Mouse (Mus musculus): ENCODE measurements around the gene Zfp667. TPM values are rescaled to one million over a fixed set of nuclear protein-coding genes. Genes with fewer than 3 reads are reported as not detected.

The Zfp667 gene
- total and polyA plus RNA-seq, 2 experiments from 2014 or later = 0.95 to 3.3 TPM

DNA sequence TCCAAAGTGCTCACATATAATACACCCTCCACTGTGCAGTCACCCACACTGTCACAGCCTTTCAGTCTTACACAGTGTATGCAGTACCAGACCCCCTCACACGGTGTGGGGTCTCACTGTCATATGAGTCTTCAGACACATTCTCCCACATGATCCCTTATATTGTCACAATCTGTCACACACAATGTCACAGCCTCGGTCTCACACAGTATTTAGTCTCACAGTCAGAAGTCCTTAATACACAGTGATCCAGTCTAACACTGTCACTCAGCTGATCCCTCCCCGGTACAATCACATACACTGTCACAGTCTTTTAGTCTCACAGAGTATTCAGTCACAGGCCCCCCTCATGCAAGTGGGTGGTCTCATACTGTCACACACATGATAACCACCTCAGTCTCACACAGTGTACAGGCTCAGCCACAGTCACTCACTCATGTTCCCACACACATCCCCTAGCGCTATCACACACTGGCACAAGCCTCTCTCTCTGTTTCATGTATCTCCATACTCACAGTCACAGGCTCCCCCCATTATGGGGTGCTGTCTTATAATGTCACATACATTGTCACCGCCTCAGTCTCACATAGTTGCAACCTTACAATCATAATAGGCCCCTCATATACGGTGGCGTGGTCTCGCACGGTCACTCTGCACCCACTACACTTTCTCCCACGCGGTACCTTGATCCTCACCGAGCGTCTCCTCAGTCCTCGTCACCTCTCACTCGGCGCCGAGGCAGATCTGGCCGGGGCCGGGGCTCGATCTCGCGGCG, 44.3 kb downstream of the Zfp667 start:
- H3K27ac ChIP-seq (ENCODE audit: low read depth) = peak overlapping the region; percentile 56
- H3K9me3 ChIP-seq (replicated peaks; ENCODE audit: control insufficient read depth, low read length) = no peaks in the 10 kb centered on the region
- H3K36me3 ChIP-seq (replicated peaks; ENCODE audit: control insufficient read depth, insufficient read depth, low read length) = no peaks in the 10 kb centered on the region
- no peaks in the 10 kb centered on the region for H3K4me1 ChIP-seq (ENCODE audit: control insufficient read depth, insufficient read depth)
- peak overlapping the region; percentile 61 for H3K4me2 ChIP-seq (ENCODE audit: low read depth, low read length)
- ATAC-seq (ENCODE audit: insufficient read depth, low read depth) (peak; percentile 49), DNase-seq (ENCODE audit: low spot score) (peak; percentile 5)
- no peaks in the 10 kb centered on the region for H3K27me3 ChIP-seq (ENCODE audit: control insufficient read depth, insufficient read depth, low read length)
- H3K9ac ChIP-seq (replicated peaks; ENCODE audit: low read depth, low read length) = peak overlapping the region; percentile 56
- no peak for TF ChIP-seq EP300 (IDR thresholded peaks at IDR 0.05; ENCODE audit: low read depth)
- TF ChIP-seq CTCF (IDR thresholded peaks at IDR 0.05; ENCODE audit: low read depth) = no peak
- H3K4me3 ChIP-seq (ENCODE audit: low read depth, low read length) = peak overlapping the region; percentile 50
- 14% methylated on average over 23 of the region's 23 CpGs for WGBS

GRCm38 (mm10) chr7:6331233-6331956, 45.0 kb downstream of the Zfp667 start, which contains the start of gene Zfp583:
TSS of gene Zfp583 (minus strand) at chr7:6331285.
- Histone ChIP-seq H3K9ac (replicated peaks; ENCODE audit: low read depth, low read length) (peak within 1 kb of the TSS; percentile 56), H3K27me3 (ENCODE audit: control insufficient read depth, insufficient read depth, low read length) (no peaks in the 10 kb centered on the region), H3K4me2 (ENCODE audit: low read depth, low read length) (peak within 1 kb of the TSS; percentile 61), H3K9me3 (replicated peaks; ENCODE audit: control insufficient read depth, low read length) (no peaks in the 10 kb centered on the region), H3K4me3 (ENCODE audit: low read depth, low read length) (peak within 1 kb of the TSS; percentile 50), H3K36me3 (replicated peaks; ENCODE audit: control insufficient read depth, insufficient read depth, low read length) (no peaks in the 10 kb centered on the region), H3K4me1 (ENCODE audit: control insufficient read depth, insufficient read depth) (no peaks in the 10 kb centered on the region), H3K27ac (ENCODE audit: low read depth) (peak within 1 kb of the TSS; percentile 56)
- DNase-seq (ENCODE audit: low spot score) (peak; percentile 88), ATAC-seq (ENCODE audit: insufficient read depth, low read depth) (peak; percentile 96)
- WGBS = 5% methylated on average over 31 of the region's 31 CpGs
- no peak for TF ChIP-seq CTCF (IDR thresholded peaks at IDR 0.05; ENCODE audit: low read depth)
- TF ChIP-seq EP300 (IDR thresholded peaks at IDR 0.05; ENCODE audit: low read depth) = no peak

- Histone ChIP-seq H3K9ac (replicated peaks; ENCODE audit: low read depth, low read length) (no peak overlapping the region), H3K36me3 (replicated peaks; ENCODE audit: control insufficient read depth, insufficient read depth, low read length) (no peaks in the 10 kb centered on the region), H3K4me1 (ENCODE audit: control insufficient read depth, insufficient read depth) (no peaks in the 10 kb centered on the region), H3K27ac (ENCODE audit: low read depth) (no peak overlapping the region), H3K9me3 (replicated peaks; ENCODE audit: control insufficient read depth, low read length) (no peaks in the 10 kb centered on the region), H3K4me3 (ENCODE audit: low read depth, low read length) (no peak overlapping the region), H3K27me3 (ENCODE audit: control insufficient read depth, insufficient read depth, low read length) (no peaks in the 10 kb centered on the region), H3K4me2 (ENCODE audit: low read depth, low read length) (no peak overlapping the region)
- ATAC-seq (ENCODE audit: insufficient read depth, low read depth) (no peak), DNase-seq (ENCODE audit: low spot score) (no peak)
- 72% methylated on average over 5 of the region's 5 CpGs for WGBS
- no peak for TF ChIP-seq EP300 (IDR thresholded peaks at IDR 0.05; ENCODE audit: low read depth)
- no peak for TF ChIP-seq CTCF (IDR thresholded peaks at IDR 0.05; ENCODE audit: low read depth)
These were observed 53.5 kb downstream of the Zfp667 start for GRCm38 (mm10) chr7:6339865-6340264.

DNA sequence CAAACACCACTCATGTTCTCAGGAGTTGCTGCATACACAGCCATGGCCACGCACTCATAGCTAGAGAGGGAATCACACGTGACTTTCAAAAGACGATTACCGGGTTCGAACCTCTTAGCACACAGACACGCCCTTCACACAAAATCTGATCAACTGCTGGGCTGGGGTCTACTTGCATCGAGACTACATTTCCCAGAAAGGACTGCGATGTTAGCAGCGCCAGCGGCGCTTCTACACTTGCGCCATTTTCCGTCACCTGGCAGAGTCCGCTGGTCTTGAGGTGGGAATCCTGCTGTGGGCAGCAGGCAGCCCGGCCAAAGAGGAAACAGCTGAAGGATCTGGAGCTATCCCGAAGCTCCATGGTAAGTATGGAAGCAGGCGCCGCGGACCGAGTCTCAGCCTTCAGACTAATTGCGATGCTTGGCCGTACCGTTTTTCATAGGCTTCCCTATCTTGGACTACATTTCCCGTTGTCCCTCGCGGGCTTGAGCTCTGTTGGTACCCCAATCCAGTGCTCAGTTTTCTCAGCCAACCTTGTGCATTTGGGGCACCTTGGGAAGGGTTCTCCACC, 57.2 kb downstream of the Zfp667 start, which contains the start of gene Gm3854:
Gm3854 (plus strand) TSS at position 259 of the 571 bp plus-strand sequence.
- ATAC-seq (ENCODE audit: insufficient read depth, low read depth) (peak; percentile 71), DNase-seq (ENCODE audit: low spot score) (peak; percentile 26)
- no peaks in the 10 kb centered on the region for H3K36me3 ChIP-seq (replicated peaks; ENCODE audit: control insufficient read depth, insufficient read depth, low read length)
- no peaks in the 10 kb centered on the region for H3K27me3 ChIP-seq (ENCODE audit: control insufficient read depth, insufficient read depth, low read length)
- H3K4me1 ChIP-seq (ENCODE audit: control insufficient read depth, insufficient read depth) = no peaks in the 10 kb centered on the region
- peak within 1 kb of the TSS; percentile 67 for H3K4me2 ChIP-seq (ENCODE audit: low read depth, low read length)
- no peak within 1 kb of the TSS; the same call in 1 of the 2 replicates for H3K27ac ChIP-seq (ENCODE audit: low read depth)
- under 1% methylated on average over 26 of the region's 26 CpGs for WGBS
- H3K4me3 ChIP-seq (ENCODE audit: low read depth, low read length) = peak within 1 kb of the TSS; percentile 73
- no peaks in the 10 kb centered on the region for H3K9me3 ChIP-seq (replicated peaks; ENCODE audit: control insufficient read depth, low read length)
- peak within 1 kb of the TSS; percentile 29 for H3K9ac ChIP-seq (replicated peaks; ENCODE audit: low read depth, low read length)
- TF ChIP-seq CTCF (IDR thresholded peaks at IDR 0.05; ENCODE audit: low read depth) (no peak), EP300 (IDR thresholded peaks at IDR 0.05; ENCODE audit: low read depth) (no peak)

- Histone ChIP-seq H3K4me1 (ENCODE audit: control insufficient read depth, insufficient read depth) (no peaks in the 10 kb centered on the region), H3K4me2 (ENCODE audit: low read depth, low read length) (peak overlapping the region; percentile 67), H3K9me3 (replicated peaks; ENCODE audit: control insufficient read depth, low read length) (no peaks in the 10 kb centered on the region), H3K4me3 (ENCODE audit: low read depth, low read length) (peak overlapping the region; percentile 73), H3K27me3 (ENCODE audit: control insufficient read depth, insufficient read depth, low read length) (no peaks in the 10 kb centered on the region), H3K36me3 (replicated peaks; ENCODE audit: control insufficient read depth, insufficient read depth, low read length) (no peaks in the 10 kb centered on the region), H3K27ac (ENCODE audit: low read depth) (no peak overlapping the region), H3K9ac (replicated peaks; ENCODE audit: low read depth, low read length) (0 out of 2 replicates have a peak overlapping the region, but pooled peaks have one; percentile 29)
- TF ChIP-seq CTCF (IDR thresholded peaks at IDR 0.05; ENCODE audit: low read depth) (no peak), EP300 (IDR thresholded peaks at IDR 0.05; ENCODE audit: low read depth) (no peak)
- 30% methylated on average over 10 of the region's 10 CpGs for WGBS
- ATAC-seq (ENCODE audit: insufficient read depth, low read depth) = no peak
- DNase-seq (ENCODE audit: low spot score) = no peak
These were observed 57.7 kb downstream of the Zfp667 start for GRCm38 (mm10) chr7:6344124-6344523.

Other genes starting within 250 kb of the Zfp667 start
- gene Nlrp4c, start 241.4 kb upstream of the Zfp667 start, total RNA-seq (2014; rRNA removed; ENCODE audit: low replicate concordance) = not detected in 2 replicates
- not detected in 2 replicates for gene Nlrp4c, start 241.4 kb upstream of the Zfp667 start, polyA plus RNA-seq (2015; fragmentation: Nextera tagmentation; extraction: Ambion mirVana)
- gene Zfp787, start 130.6 kb upstream of the Zfp667 start, total RNA-seq (2014; rRNA removed; ENCODE audit: low replicate concordance) = 84.1 and 86.2 TPM in 2 replicates
- 37.6 and 38.5 TPM in 2 replicates for gene Zfp787, start 130.6 kb upstream of the Zfp667 start, polyA plus RNA-seq (2015; fragmentation: Nextera tagmentation; extraction: Ambion mirVana)
- 24.2 and 58.7 TPM in 2 replicates for gene Zfp444, start 114.4 kb upstream of the Zfp667 start, total RNA-seq (2014; rRNA removed; ENCODE audit: low replicate concordance)
- 20.7 and 28.0 TPM in 2 replicates for gene Zfp444, start 114.4 kb upstream of the Zfp667 start, polyA plus RNA-seq (2015; fragmentation: Nextera tagmentation; extraction: Ambion mirVana)
- not detected in 2 replicates for gene Galp, start 89.5 kb upstream of the Zfp667 start, total RNA-seq (2014; rRNA removed; ENCODE audit: low replicate concordance)
- gene Galp, start 89.5 kb upstream of the Zfp667 start, polyA plus RNA-seq (2015; fragmentation: Nextera tagmentation; extraction: Ambion mirVana) = not detected in 2 replicates
- not detected in 2 replicates for gene Zscan5b, start 64.3 kb upstream of the Zfp667 start, total RNA-seq (2014; rRNA removed; ENCODE audit: low replicate concordance)
- not detected in 2 replicates for gene Zscan5b, start 64.3 kb upstream of the Zfp667 start, polyA plus RNA-seq (2015; fragmentation: Nextera tagmentation; extraction: Ambion mirVana)
- not detected in 2 replicates for gene Epp13, start 33.9 kb upstream of the Zfp667 start, total RNA-seq (2014; rRNA removed; ENCODE audit: low replicate concordance)
- gene Epp13, start 33.9 kb upstream of the Zfp667 start, polyA plus RNA-seq (2015; fragmentation: Nextera tagmentation; extraction: Ambion mirVana) = not detected in 2 replicates
- 3.1 TPM in 1 of 2 replicates, not detected in the other for gene Zfp583, start 44.7 kb downstream of the Zfp667 start, total RNA-seq (2014; rRNA removed; ENCODE audit: low replicate concordance)
- gene Zfp583, start 44.7 kb downstream of the Zfp667 start, polyA plus RNA-seq (2015; fragmentation: Nextera tagmentation; extraction: Ambion mirVana) = 2.6 and 3.1 TPM in 2 replicates
- not detected in 2 replicates for gene Gm3854, start 57.2 kb downstream of the Zfp667 start, total RNA-seq (2014; rRNA removed; ENCODE audit: low replicate concordance)
- 0.44 and 0.51 TPM in 2 replicates for gene Gm3854, start 57.2 kb downstream of the Zfp667 start, polyA plus RNA-seq (2015; fragmentation: Nextera tagmentation; extraction: Ambion mirVana)
- 0.11 TPM in 1 of 2 replicates, not detected in the other for gene Zfp78, start 76.7 kb downstream of the Zfp667 start, total RNA-seq (2014; rRNA removed; ENCODE audit: low replicate concordance)
- gene Zfp78, start 76.7 kb downstream of the Zfp667 start, polyA plus RNA-seq (2015; fragmentation: Nextera tagmentation; extraction: Ambion mirVana) = 0.94 and 1.3 TPM in 2 replicates
- gene Zfp28, start 96.7 kb downstream of the Zfp667 start, total RNA-seq (2014; rRNA removed; ENCODE audit: low replicate concordance) = 2.5 and 5.3 TPM in 2 replicates
- 6.9 and 8.0 TPM in 2 replicates for gene Zfp28, start 96.7 kb downstream of the Zfp667 start, polyA plus RNA-seq (2015; fragmentation: Nextera tagmentation; extraction: Ambion mirVana)
- not detected in 2 replicates for gene Smim17, start 112.1 kb downstream of the Zfp667 start, total RNA-seq (2014; rRNA removed; ENCODE audit: low replicate concordance)
- 0.12 and 0.21 TPM in 2 replicates for gene Smim17, start 112.1 kb downstream of the Zfp667 start, polyA plus RNA-seq (2015; fragmentation: Nextera tagmentation; extraction: Ambion mirVana)
- gene Gm20715, start 123.7 kb downstream of the Zfp667 start, total RNA-seq (2014; rRNA removed; ENCODE audit: low replicate concordance) = not detected in 2 replicates
- gene Gm20715, start 123.7 kb downstream of the Zfp667 start, polyA plus RNA-seq (2015; fragmentation: Nextera tagmentation; extraction: Ambion mirVana) = not detected in 2 replicates
- not detected in 2 replicates for gene Olfr1344, start 152.1 kb downstream of the Zfp667 start, total RNA-seq (2014; rRNA removed; ENCODE audit: low replicate concordance)
- gene Olfr1344, start 152.1 kb downstream of the Zfp667 start, polyA plus RNA-seq (2015; fragmentation: Nextera tagmentation; extraction: Ambion mirVana) = not detected in 2 replicates
- not detected in 2 replicates for gene Olfr1336, start 169.6 kb downstream of the Zfp667 start, total RNA-seq (2014; rRNA removed; ENCODE audit: low replicate concordance)
- gene Olfr1336, start 169.6 kb downstream of the Zfp667 start, polyA plus RNA-seq (2015; fragmentation: Nextera tagmentation; extraction: Ambion mirVana) = not detected in 2 replicates
- gene Olfr1346, start 180.5 kb downstream of the Zfp667 start, total RNA-seq (2014; rRNA removed; ENCODE audit: low replicate concordance) = not detected in 2 replicates
- gene Olfr1346, start 180.5 kb downstream of the Zfp667 start, polyA plus RNA-seq (2015; fragmentation: Nextera tagmentation; extraction: Ambion mirVana) = not detected in 2 replicates
- not detected in 2 replicates for gene Olfr5, start 200.4 kb downstream of the Zfp667 start, total RNA-seq (2014; rRNA removed; ENCODE audit: low replicate concordance)
- not detected in 2 replicates for gene Olfr5, start 200.4 kb downstream of the Zfp667 start, polyA plus RNA-seq (2015; fragmentation: Nextera tagmentation; extraction: Ambion mirVana)
- gene Olfr1347, start 213.2 kb downstream of the Zfp667 start, total RNA-seq (2014; rRNA removed; ENCODE audit: low replicate concordance) = not detected in 2 replicates
- gene Olfr1347, start 213.2 kb downstream of the Zfp667 start, polyA plus RNA-seq (2015; fragmentation: Nextera tagmentation; extraction: Ambion mirVana) = not detected in 2 replicates
- gene Olfr1348, start 222.2 kb downstream of the Zfp667 start, total RNA-seq (2014; rRNA removed; ENCODE audit: low replicate concordance) = not detected in 2 replicates
- not detected in 2 replicates for gene Olfr1348, start 222.2 kb downstream of the Zfp667 start, polyA plus RNA-seq (2015; fragmentation: Nextera tagmentation; extraction: Ambion mirVana)
- not detected in 2 replicates for gene Olfr1349, start 236.4 kb downstream of the Zfp667 start, total RNA-seq (2014; rRNA removed; ENCODE audit: low replicate concordance)
- gene Olfr1349, start 236.4 kb downstream of the Zfp667 start, polyA plus RNA-seq (2015; fragmentation: Nextera tagmentation; extraction: Ambion mirVana) = not detected in 2 replicates